Mouse (Mus musculus) forebrain, embryonic 15.5 days (tissue): ENCODE measurements at regions not wholly inside any gene's neighbourhood (a gene's known extent, or its start where the extent isn't known, plus 50 kb on each side); places are given as distances from the start of the nearest gene placed in this dataset.

Experiments
- ATAC-seq: fragments of 200-750 bp; cut with Nextera tagmentation; replicated peaks from 2 replicates; pipeline ENCODE4 v1.8.0; 2017; ENCODE audit warnings: mild to moderate bottlenecking, moderate TSS enrichment, moderate library complexity
- H3K27ac ChIP-seq: fragments of 300-500 bp; sonication (generic); replicated peaks from 2 replicates; pipeline ENCODE4 v1.5.1; 2015; ENCODE audit warnings: mild to moderate bottlenecking, inconsistent platforms
- H3K27me3 ChIP-seq: fragments of 300-500 bp; sonication (generic); 2 replicates; pipeline ENCODE4 v1.6.1; 2015; ENCODE audit warnings: inconsistent platforms
- H3K36me3 ChIP-seq: fragments of 300-500 bp; sonication (generic); 2 replicates; pipeline ENCODE4 v1.6.1; 2015; ENCODE audit warnings: mild to moderate bottlenecking, inconsistent platforms
- H3K4me1 ChIP-seq: fragments of 300-500 bp; sonication (generic); 2 replicates; pipeline ENCODE4 v1.6.1; 2015; ENCODE audit warnings: inconsistent platforms
- H3K4me2 ChIP-seq: fragments of 300-500 bp; sonication (generic); replicated peaks from 2 replicates; pipeline ENCODE4 v1.6.1; 2015; ENCODE audit warnings: mild to moderate bottlenecking, inconsistent platforms
- H3K4me3 ChIP-seq: fragments of 300-500 bp; sonication (generic); 2 replicates; pipeline ENCODE4 v1.5.1; 2015; ENCODE audit warnings: mild to moderate bottlenecking, inconsistent platforms
- H3K9ac ChIP-seq: fragments of 300-500 bp; sonication (generic); replicated peaks from 2 replicates; pipeline ENCODE4 v1.6.1; 2015; ENCODE audit warnings: mild to moderate bottlenecking, inconsistent platforms
- H3K9me3 ChIP-seq: fragments of 300-500 bp; sonication (generic); 2 replicates; pipeline ENCODE4 v1.6.1; 2016; ENCODE audit warnings: inconsistent platforms
- WGBS: fragments of 180-500 bp; shearing (Covaris S2); methylation state at CpG from one replicate; pipeline ENCODE4 v1.1.7; 2015; ENCODE audit warnings: mixed read lengths; 5-methylcytosine and 5-hydroxymethylcytosine counted together

GRCm38 (mm10) chr3:23610054-23610453 is 1533.6 kb downstream of the Tbl1xr1 start:
- no peak overlapping the region for H3K4me3 ChIP-seq
- H3K36me3 ChIP-seq: no peaks in the 10 kb centered on the region
- WGBS: 79% methylated on average over 2 of the region's 2 CpGs
- H3K4me1 ChIP-seq: no peaks in the 10 kb centered on the region
- no peak overlapping the region for H3K4me2 ChIP-seq
- no peak overlapping the region for H3K9ac ChIP-seq
- no peak for ATAC-seq
- H3K27me3 ChIP-seq: no peaks in the 10 kb centered on the region
- no peaks in the 10 kb centered on the region for H3K9me3 ChIP-seq
- no peak overlapping the region for H3K27ac ChIP-seq

GRCm38 (mm10) chr3:23658585-23659252 is 1485.3 kb downstream of the Naaladl2 start:
- no peak for ATAC-seq
- Histone ChIP-seq H3K9ac (no peak overlapping the region), H3K27me3 (no peaks in the 10 kb centered on the region), H3K27ac (no peak overlapping the region), H3K4me2 (no peak overlapping the region), H3K4me1 (no peaks in the 10 kb centered on the region), H3K4me3 (no peak overlapping the region), H3K9me3 (no peaks in the 10 kb centered on the region), H3K36me3 (no peaks in the 10 kb centered on the region)
- WGBS: 92% methylated on average over 2 of the region's 2 CpGs

GRCm38 (mm10) chr3:23706748-23707147 is 1437.3 kb downstream of the Naaladl2 start:
- Histone ChIP-seq H3K4me2 (no peak overlapping the region), H3K9ac (no peak overlapping the region)

More at GRCm38 (mm10) chr3:23706748-23707147, 1437.3 kb downstream of the Naaladl2 start:
- Histone ChIP-seq H3K4me3 (no peak overlapping the region), H3K27ac (no peak overlapping the region), H3K27me3 (no peaks in the 10 kb centered on the region), H3K4me1 (no peaks in the 10 kb centered on the region), H3K9me3 (no peaks in the 10 kb centered on the region), H3K36me3 (no peaks in the 10 kb centered on the region)
- ATAC-seq: no peak
